Mouse (Mus musculus) midbrain, embryonic 14.5 days (tissue): ENCODE results near the gene Jph4. TPM values are rescaled to one million over a fixed set of nuclear protein-coding genes. Genes with fewer than 3 reads are reported as not detected.

Experiments
- ATAC-seq: fragments of 200-750 bp; cut with Nextera tagmentation; 2 replicates; pipeline ENCODE4 v1.8.0; 2017; ENCODE audit warnings: moderate number of reproducible peaks, moderate library complexity; ENCODE audit not compliant: low FRiP score, low TSS enrichment
- DNase-seq: peaks from one replicate; pipeline ENCODE4 v3.0.0-alpha.2; 2015
- H3K27ac ChIP-seq: fragments of 300-500 bp; sonication (generic); replicated peaks from 2 replicates; pipeline ENCODE4 v1.5.1; 2014; ENCODE audit warnings: mild to moderate bottlenecking, low read depth, low read length, moderate library complexity
- H3K27me3 ChIP-seq: fragments of 300-500 bp; sonication (generic); 2 replicates; pipeline ENCODE4 v1.6.1; 2014; ENCODE audit warnings: low read length, control low read depth, mixed read lengths; ENCODE audit not compliant: control insufficient read depth, insufficient read depth
- H3K36me3 ChIP-seq: fragments of 300-500 bp; sonication (generic); 2 replicates; pipeline ENCODE4 v1.6.1; 2014; ENCODE audit warnings: low read length, control low read depth; ENCODE audit not compliant: control insufficient read depth, insufficient read depth
- H3K4me1 ChIP-seq: fragments of 300-500 bp; sonication (generic); 2 replicates; pipeline ENCODE4 v1.6.1; 2014; ENCODE audit warnings: mild to moderate bottlenecking, antibody characterized with exemption, low read length, control low read depth; ENCODE audit not compliant: control insufficient read depth, insufficient read depth
- H3K4me2 ChIP-seq: fragments of 300-500 bp; sonication (generic); 2 replicates; pipeline ENCODE4 v1.6.1; 2014; ENCODE audit warnings: mild to moderate bottlenecking, low read length, moderate library complexity
- H3K4me3 ChIP-seq: fragments of 300-500 bp; sonication (generic); replicated peaks from 2 replicates; pipeline ENCODE4 v1.5.1; 2014; ENCODE audit warnings: low read depth, low read length
- H3K9ac ChIP-seq: fragments of 300-500 bp; sonication (generic); replicated peaks from 2 replicates; pipeline ENCODE4 v1.6.1; 2014; ENCODE audit warnings: mild to moderate bottlenecking, low read length, moderate library complexity
- H3K9me3 ChIP-seq: fragments of 300-500 bp; sonication (generic); 2 replicates; pipeline ENCODE4 v1.6.1; 2016; ENCODE audit warnings: low read length, control low read depth, mixed read lengths; ENCODE audit not compliant: control insufficient read depth
- WGBS: fragments of 180-500 bp; shearing (Covaris S2); extraction: QIAGEN DNeasy Blood & Tissue Kit; methylation state at CpG from one replicate; pipeline ENCODE4 v1.1.7; 2014; 5-methylcytosine and 5-hydroxymethylcytosine counted together
- polyA plus RNA-seq: library from polyadenylated mRNA; unstranded; fragments of >200 nt; fragmentation: Nextera tagmentation; extraction: Ambion mirVana; gene quantifications from 2 replicates; pipeline ENCODE4 v1.2.1, GENCODE M21; 2014

Jph4 gene
- polyA plus RNA-seq, 1 experiment from 2014 or later: 31.1 TPM

GRCm38 (mm10) chr14:55093927-55094326 lies 22.8 kb downstream of the Jph4 start:
- Histone ChIP-seq H3K4me2 (peak overlapping the region; percentile 80), H3K4me1 (peaks cover 42% of the 10 kb centered on the region), H3K36me3 (peaks cover 5% of the 10 kb centered on the region; the same call in 1 of the 2 replicates), H3K4me3 (no peak overlapping the region), H3K27ac (peak overlapping the region; percentile 96), H3K9me3 (no peaks in the 10 kb centered on the region), H3K27me3 (no peaks in the 10 kb centered on the region), H3K9ac (no peak overlapping the region)
- no peak for DNase-seq
- no peak for ATAC-seq
- 37% methylated on average over 6 of the region's 6 CpGs for WGBS

- H3K4me3 ChIP-seq: peak within 1 kb of the TSS; percentile 68
- peaks cover 55% of the 10 kb centered on the region for H3K4me1 ChIP-seq
- WGBS: under 1% methylated on average over 34 of the region's 34 CpGs
- peak within 1 kb of the TSS; percentile 76 for H3K4me2 ChIP-seq
- H3K27me3 ChIP-seq: no peaks in the 10 kb centered on the region
- ATAC-seq (peak; percentile 92), DNase-seq (peak; percentile 98)
- H3K9ac ChIP-seq: peak within 1 kb of the TSS; percentile 89
- peak within 1 kb of the TSS; percentile 95 for H3K27ac ChIP-seq
- no peaks in the 10 kb centered on the region for H3K9me3 ChIP-seq
- H3K36me3 ChIP-seq: no peaks in the 10 kb centered on the region
Observed at GRCm38 (mm10) chr14:55092011-55092577, 24.6 kb downstream of the Jph4 start, which contains the start of gene Zfhx2. Gene Zfhx2 (minus strand): TSS chr14:55092324.

- no peak for ATAC-seq
- no peaks in the 10 kb centered on the region for H3K27me3 ChIP-seq
- H3K9me3 ChIP-seq: no peaks in the 10 kb centered on the region
- peak overlapping the region; percentile 95 for H3K27ac ChIP-seq
- 3% methylated on average over 34 of the region's 34 CpGs for WGBS
- DNase-seq: peak; percentile 60
- H3K4me3 ChIP-seq: peak overlapping the region; percentile 68
- H3K36me3 ChIP-seq: peaks cover 4% of the 10 kb centered on the region; the same call in 1 of the 2 replicates
- H3K9ac ChIP-seq: peak overlapping the region; percentile 89
- H3K4me1 ChIP-seq: peaks cover 51% of the 10 kb centered on the region
- H3K4me2 ChIP-seq: peak overlapping the region; percentile 76
Observed at GRCm38 (mm10) chr14:55091209-55091865, 25.4 kb downstream of the Jph4 start.

- Histone ChIP-seq H3K9me3 (no peaks in the 10 kb centered on the region), H3K27me3 (no peaks in the 10 kb centered on the region), H3K36me3 (peaks cover 4% of the 10 kb centered on the region; the same call in 1 of the 2 replicates), H3K4me1 (peaks cover 49% of the 10 kb centered on the region), H3K9ac (peak overlapping the region; percentile 89; the same call in 1 of the 2 replicates), H3K4me2 (peak overlapping the region; percentile 76), H3K4me3 (peak overlapping the region; percentile 68), H3K27ac (peak overlapping the region; percentile 45)
- 55% methylated on average over 13 of the region's 13 CpGs for WGBS
- ATAC-seq (no peak), DNase-seq (peak; percentile 64)
Observed at GRCm38 (mm10) chr14:55089199-55089947, 27.4 kb downstream of the Jph4 start.

GRCm38 (mm10) chr14:55086009-55086514 lies 30.7 kb downstream of the Jph4 start:
- Histone ChIP-seq H3K9ac (no peak overlapping the region), H3K27me3 (no peaks in the 10 kb centered on the region), H3K4me2 (no peak overlapping the region), H3K4me1 (peaks cover 50% of the 10 kb centered on the region), H3K9me3 (no peaks in the 10 kb centered on the region), H3K36me3 (peaks cover 12% of the 10 kb centered on the region), H3K4me3 (no peak overlapping the region), H3K27ac (peak overlapping the region; percentile 1; the same call in 1 of the 2 replicates)
- DNase-seq: no peak
- no peak for ATAC-seq
- 89% methylated on average over 6 of the region's 6 CpGs for WGBS

- ATAC-seq: peak; percentile 26; the same call in 1 of the 2 replicates
- H3K4me1 ChIP-seq: peaks cover 50% of the 10 kb centered on the region
- no peak overlapping the region for H3K9ac ChIP-seq
- peaks cover 12% of the 10 kb centered on the region for H3K36me3 ChIP-seq
- no peaks in the 10 kb centered on the region for H3K27me3 ChIP-seq
- 41% methylated on average over 9 of the region's 9 CpGs for WGBS
- DNase-seq: no peak
- H3K4me3 ChIP-seq: no peak overlapping the region
- H3K27ac ChIP-seq: peak overlapping the region; percentile 38; the same call in 1 of the 2 replicates
- no peak overlapping the region for H3K4me2 ChIP-seq
- no peaks in the 10 kb centered on the region for H3K9me3 ChIP-seq
Observed at GRCm38 (mm10) chr14:55085324-55086008, 31.3 kb downstream of the Jph4 start.

- no peak overlapping the region for H3K27ac ChIP-seq
Observed at GRCm38 (mm10) chr14:55083481-55083880, 33.3 kb downstream of the Jph4 start.

GRCm38 (mm10) chr14:55081105-55081504 lies 35.6 kb downstream of the Jph4 start:
- no peak overlapping the region for H3K9ac ChIP-seq
- no peak overlapping the region for H3K4me3 ChIP-seq
- H3K4me2 ChIP-seq: no peak overlapping the region
- H3K27me3 ChIP-seq: no peaks in the 10 kb centered on the region
- H3K9me3 ChIP-seq: no peaks in the 10 kb centered on the region
- peaks cover 8% of the 10 kb centered on the region for H3K36me3 ChIP-seq
- DNase-seq: no peak
- peaks cover 44% of the 10 kb centered on the region for H3K4me1 ChIP-seq
- WGBS: 22% methylated on average over 5 of the region's 5 CpGs
- no peak for ATAC-seq
- H3K27ac ChIP-seq: no peak overlapping the region

More at GRCm38 (mm10) chr14:55083481-55083880, 33.3 kb downstream of the Jph4 start:
- H3K36me3 ChIP-seq: peaks cover 12% of the 10 kb centered on the region
- no peaks in the 10 kb centered on the region for H3K27me3 ChIP-seq
- H3K9me3 ChIP-seq: no peaks in the 10 kb centered on the region
- no peak for ATAC-seq
- no peak for DNase-seq
- no peak overlapping the region for H3K9ac ChIP-seq
- peaks cover 45% of the 10 kb centered on the region for H3K4me1 ChIP-seq
- no peak overlapping the region for H3K4me2 ChIP-seq
- WGBS: 74% methylated on average over 6 of the region's 6 CpGs
- H3K4me3 ChIP-seq: no peak overlapping the region
